Mouse (Mus musculus) spleen, postnatal 36 days (tissue): ENCODE results near the gene Olfr1310.
"Not testable (repeated sequence)": the region's sequence is repeated elsewhere in the genome, so short reads cannot be mapped to it uniquely, and the experiment has no call there.

Experiments
- DNase-seq, 2 experiments: peaks; one replicate each; pipeline ENCODE4 v3.0.0; 2022; ENCODE audit warnings: low spot score in 2 of 2, mixed read lengths in 1 of 2

Gene Olfr1310

GRCm38 (mm10) chr2:112012608-112013007 lies at the start of gene Olfr1310:
Olfr1310 (minus strand) TSS chr2:112012708.
- DNase-seq = no peak

DNA sequence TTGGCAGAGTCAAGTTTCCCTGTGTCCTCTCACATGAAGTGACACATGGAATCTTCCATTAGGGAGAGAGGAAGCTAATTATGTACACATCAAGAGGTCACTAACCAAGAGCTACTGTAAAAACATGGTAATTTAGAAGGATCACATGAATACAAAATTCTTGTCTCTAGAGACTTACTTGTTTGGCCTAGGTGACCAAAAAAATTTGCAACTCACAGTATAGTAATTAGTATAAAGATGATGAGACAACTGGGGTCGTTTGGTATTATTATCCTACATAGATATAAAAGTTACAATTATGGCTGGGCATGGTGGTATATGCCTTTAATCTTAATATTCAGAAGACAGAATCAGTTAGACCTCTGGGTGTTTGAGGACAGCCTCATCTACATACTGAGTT lies 37.6 kb upstream of the Olfr1310 start, which contains the start of gene Olfr1312:
Gene Olfr1312, minus strand, starts transcription at position 101 of the 400 bp plus-strand sequence.
- DNase-seq = no peak

GRCm38 (mm10) chr2:112026971-112027370 lies 14.5 kb upstream of the Olfr1310 start:
- DNase-seq = not testable (repeated sequence)

- DNase-seq = no peak
These were observed 11.8 kb upstream of the Olfr1310 start, which contains the start of gene Olfr1311 for GRCm38 (mm10) chr2:112024312-112024711. Olfr1311 (minus strand) TSS chr2:112024412.

DNA sequence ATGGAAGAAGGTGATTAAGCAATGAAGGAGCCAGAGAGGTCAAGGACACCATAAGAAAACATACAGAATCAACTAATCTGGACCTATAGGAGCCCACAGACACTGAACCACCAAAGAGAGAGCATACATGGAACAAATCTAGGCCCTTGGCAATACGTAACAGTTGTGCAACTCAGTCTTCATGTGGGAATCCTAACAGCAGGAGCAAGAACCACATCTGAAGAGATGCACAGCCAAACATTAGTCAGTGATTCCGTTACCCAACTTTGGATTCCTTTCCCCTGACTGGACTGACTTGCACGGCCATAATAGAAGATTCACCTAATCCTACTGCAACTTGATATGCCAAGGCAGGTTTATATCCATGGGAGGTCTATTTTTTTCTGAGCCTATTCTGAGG lies 2.4 kb upstream of the Olfr1310 start:
- no peak for DNase-seq

DNA sequence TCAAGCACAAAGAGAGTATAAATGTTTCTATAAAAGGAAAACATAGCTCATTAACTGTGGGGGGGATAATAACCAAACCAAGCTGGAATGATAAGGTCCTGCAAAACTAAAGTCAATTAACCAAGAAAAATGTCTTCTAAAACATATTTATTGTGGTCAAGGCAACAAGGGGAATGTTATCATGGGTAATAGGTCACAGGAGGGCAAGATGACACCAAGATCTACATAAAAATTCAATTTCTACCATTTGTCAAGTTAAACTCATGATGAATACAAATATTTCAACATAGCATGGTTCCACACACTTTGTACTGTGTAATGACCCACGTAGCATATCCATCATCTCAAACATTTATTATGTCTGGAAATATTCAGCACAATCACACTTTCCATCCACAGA lies 22.3 kb downstream of the Olfr1310 start, which contains the start of gene Olfr1309:
Gene Olfr1309, minus strand, starts transcription at position 101 of the 400 bp plus-strand sequence.
- no peak for DNase-seq

DNA sequence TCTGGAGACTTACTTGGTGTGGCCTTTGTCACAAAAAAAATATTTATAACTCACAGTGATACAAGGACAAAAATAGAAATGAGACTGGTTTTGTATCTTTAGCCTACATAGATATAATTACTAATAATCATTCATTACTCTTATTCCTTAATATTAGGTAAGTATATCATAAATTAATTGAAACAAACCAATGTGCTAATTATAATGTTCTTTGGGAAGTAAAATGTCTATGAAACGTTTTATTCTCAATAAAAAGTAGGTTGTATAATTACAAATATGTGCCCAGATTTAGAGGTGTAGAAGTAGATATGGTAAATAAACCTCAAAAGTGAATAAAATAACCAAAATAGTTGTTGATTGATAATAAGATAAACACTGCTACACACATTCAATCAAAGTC lies 47.7 kb downstream of the Olfr1310 start, which contains the start of gene Olfr1308:
Gene Olfr1308, minus strand, starts transcription at position 101 of the 400 bp plus-strand sequence.
- no peak for DNase-seq
